Mouse (Mus musculus): Measurements from ENCODE around the gene Ncoa3.

Gene Ncoa3

DNA sequence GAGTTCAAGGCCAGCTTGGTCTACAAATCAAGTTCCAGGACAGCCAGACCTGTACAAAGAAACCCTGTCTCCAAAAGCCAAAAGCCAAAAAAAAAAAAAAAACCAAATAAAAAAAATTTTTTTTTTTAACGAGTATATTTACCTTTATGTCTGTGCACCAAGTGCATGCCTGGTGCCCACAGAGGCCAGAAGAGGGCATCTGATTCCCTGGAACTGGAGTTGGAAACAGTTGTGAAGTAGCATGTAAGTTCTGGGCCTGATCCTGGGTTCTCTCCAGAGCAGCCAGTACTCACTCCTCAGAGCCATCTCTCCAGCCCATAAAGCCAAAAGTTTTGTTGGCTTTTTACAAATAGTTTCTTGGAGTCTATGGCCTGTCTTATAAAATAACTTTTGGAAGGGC lies 10.6 kb downstream of the Ncoa3 start:
- no peak for DNase-seq

DNA sequence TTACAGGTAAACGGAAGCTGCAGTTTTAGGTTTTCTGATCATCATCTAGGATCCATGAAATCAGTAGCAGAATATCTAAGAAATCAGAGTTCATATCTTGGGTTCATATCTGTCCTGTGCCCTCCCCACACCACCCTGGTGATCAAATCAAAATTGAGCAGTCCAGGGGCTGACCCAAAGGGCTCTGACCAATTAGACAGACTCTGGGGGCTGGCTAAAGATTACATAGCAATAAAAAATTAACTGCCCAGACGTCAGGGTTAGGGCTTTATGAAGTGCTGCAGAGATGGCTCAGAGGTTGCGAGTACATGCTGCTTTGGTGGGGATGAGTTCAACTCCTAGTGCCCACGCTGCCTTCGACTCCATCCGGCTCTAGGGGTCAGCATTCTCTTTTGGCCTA lies 14.6 kb downstream of the Ncoa3 start:
- no peak for DNase-seq

- no peak for DNase-seq
Observed at GRCm38 (mm10) chr2:166008558-166009392, 16.3 kb downstream of the Ncoa3 start.

DNA sequence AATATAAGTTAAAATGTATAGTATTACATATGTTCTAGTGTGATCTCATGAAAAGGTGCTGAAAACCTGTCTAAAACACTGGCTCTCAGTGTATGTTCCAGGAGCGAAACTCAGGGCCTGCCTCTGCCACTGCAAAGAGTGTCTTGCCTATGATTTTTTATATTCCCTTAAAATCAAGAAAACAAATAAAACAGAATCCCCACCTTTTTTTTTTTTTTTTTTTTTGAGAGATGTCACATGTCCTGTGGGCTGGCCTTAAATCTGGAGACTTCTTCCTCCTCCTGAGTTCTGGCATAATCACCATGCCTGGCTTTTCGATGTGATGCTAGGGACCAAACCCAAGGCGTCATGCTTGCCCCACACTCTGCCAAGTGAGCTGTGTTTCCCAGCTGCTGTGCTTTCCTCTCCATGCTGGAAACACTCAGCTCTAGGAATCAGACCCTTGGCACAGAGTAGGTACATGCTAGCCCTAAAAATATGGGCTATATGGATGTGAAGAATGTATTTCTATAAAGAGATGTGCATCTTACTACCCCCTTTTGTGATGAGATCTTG lies 17.0 kb downstream of the Ncoa3 start:
- peak; percentile 48 for DNase-seq

- DNase-seq, result no peak
Observed at GRCm38 (mm10) chr2:166010321-166010720, 17.9 kb downstream of the Ncoa3 start.

DNA sequence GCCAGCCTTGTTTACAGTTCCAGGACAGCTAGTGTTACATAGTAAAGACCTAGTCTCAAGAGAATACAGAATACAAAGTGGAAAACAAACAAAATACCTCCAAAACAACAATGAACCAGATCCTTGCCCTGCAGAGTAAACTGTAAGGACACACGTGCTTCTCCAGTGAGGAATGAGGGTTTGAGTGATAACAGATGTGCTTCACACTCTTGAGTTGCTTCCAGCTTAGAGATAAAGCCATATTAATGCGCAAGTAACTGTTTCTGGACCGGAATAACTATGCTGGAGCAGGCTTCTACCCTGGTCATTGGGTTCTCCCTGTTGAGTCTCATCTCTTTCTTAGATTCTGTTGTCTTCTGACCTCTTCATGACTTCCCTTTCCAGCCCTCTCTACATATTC lies 19.0 kb downstream of the Ncoa3 start:
- no peak for DNase-seq

- DNase-seq, result no peak
Observed at GRCm38 (mm10) chr2:166012145-166012544, 19.7 kb downstream of the Ncoa3 start.

DNA sequence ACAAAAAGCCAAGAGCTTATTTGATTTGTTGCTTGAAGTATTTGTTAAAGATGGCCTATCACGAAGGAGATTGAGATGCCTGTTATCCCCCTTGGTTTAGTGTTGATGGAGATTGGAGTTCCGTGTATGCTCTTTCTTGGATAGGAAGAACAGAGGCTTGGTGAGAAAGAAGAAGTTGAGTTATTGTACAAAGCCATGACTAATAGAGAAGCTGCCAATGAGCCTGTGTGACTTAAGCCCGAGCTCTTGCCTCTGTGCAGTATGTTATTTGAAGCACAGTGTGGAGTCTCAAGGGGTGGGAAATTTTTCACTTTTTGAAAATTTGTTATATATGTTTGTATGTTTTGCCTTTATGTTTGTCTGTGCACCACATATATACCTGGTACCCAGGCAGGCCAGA lies 26.3 kb downstream of the Ncoa3 start:
- no peak for DNase-seq

GRCm38 (mm10) chr2:166020026-166020425 lies 27.6 kb downstream of the Ncoa3 start:
- no peak for DNase-seq

DNA sequence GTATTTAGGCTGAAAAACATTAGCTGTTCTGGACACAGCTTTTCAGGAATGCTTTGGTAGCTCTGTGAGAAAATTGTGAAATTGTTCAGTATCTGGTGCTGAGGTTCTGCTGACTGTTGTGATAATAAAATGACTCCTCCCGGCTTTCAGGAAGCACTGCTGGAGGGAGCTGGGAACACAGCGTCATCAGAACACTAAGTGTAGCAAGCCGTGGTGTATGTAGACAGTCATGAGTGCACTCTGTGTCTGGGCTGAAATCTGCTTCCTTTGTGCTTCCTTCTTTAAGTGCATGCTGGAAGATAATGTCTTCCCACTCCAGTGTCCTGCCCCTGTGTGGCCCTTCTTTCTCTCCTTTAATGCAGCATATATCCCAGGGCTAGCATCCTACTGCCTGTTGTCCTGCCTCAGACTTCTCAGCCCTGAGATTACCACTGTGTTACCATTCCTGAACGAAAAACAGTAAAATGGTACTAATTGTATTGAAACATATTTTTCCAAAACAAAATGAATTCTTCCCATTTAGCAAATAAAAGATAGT lies 28.7 kb downstream of the Ncoa3 start:
- DNase-seq, result no peak

- no peak for DNase-seq
Observed at GRCm38 (mm10) chr2:166021642-166022041, 29.2 kb downstream of the Ncoa3 start.

GRCm38 (mm10) chr2:166022327-166022726 lies 29.9 kb downstream of the Ncoa3 start:
- no peak for DNase-seq

DNA sequence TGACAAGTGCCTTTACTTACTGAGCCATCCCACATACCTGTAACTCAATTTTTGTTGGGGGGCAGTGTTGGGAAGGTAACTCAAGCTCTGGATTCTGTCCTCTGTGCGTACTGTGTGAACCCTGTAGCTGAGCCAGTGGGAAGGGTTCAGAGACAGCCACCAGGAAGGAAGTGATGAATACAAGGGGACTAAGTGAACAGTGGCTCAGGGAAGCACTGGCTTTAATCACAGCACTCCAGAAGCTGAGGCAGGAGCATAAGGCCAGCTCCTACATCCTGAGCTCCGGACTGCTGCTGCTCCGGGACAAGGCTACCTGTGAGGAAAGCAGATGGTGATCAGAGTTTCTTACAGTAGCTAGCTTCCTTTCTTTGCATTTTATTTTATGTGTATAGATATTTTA lies 31.6 kb downstream of the Ncoa3 start:
- DNase-seq, result no peak

- no peak for DNase-seq
Observed at GRCm38 (mm10) chr2:166024621-166025020, 32.2 kb downstream of the Ncoa3 start.

GRCm38 (mm10) chr2:166025943-166026342 lies 33.5 kb downstream of the Ncoa3 start:
- no peak for DNase-seq

DNA sequence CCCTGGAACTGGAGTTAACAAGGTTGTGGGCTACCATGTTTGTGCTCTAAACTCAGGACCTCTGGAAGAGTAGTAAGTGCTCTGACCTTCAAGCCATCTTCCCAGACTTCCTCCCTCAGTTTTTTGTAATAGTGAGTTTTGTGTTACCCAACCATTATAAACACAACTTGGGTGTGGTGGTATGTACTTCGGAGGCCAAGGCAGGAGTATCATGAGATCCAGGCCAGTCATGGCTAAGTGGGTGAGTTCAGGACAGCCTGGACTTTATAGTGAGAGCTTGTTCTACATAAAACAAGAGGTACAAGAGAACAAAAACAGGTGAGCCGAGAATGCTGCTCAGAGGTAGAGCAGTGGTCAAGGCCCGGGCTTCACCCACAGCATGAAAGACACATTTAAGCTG lies 35.4 kb downstream of the Ncoa3 start:
- DNase-seq, result no peak

- DNase-seq, result no peak
Observed at GRCm38 (mm10) chr2:166029232-166029631, 36.8 kb downstream of the Ncoa3 start.

GRCm38 (mm10) chr2:166030256-166030995 lies 38.0 kb downstream of the Ncoa3 start:
- no peak for DNase-seq

GRCm38 (mm10) chr2:166031120-166031929 lies 38.9 kb downstream of the Ncoa3 start:
- no peak for DNase-seq

DNA sequence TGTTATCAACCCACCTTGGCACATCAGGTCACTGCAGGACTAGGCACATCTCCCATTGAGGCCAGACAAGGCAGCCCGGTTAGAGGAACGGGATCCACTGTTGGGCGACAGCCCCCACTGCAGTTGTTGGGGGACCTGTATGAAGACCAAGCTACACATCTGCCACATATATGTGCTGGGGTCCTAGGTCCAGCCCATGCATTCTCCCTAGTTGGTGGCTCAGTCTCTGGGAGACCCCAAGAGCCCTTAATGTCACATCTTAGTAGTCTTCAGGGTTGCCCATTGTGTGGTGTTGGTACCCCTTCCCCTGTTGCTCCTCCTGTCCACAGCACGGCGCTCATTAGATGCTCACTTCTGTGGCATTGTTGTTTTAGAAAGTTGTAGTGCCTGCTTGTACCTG lies 40.2 kb downstream of the Ncoa3 start:
- no peak for DNase-seq

DNA sequence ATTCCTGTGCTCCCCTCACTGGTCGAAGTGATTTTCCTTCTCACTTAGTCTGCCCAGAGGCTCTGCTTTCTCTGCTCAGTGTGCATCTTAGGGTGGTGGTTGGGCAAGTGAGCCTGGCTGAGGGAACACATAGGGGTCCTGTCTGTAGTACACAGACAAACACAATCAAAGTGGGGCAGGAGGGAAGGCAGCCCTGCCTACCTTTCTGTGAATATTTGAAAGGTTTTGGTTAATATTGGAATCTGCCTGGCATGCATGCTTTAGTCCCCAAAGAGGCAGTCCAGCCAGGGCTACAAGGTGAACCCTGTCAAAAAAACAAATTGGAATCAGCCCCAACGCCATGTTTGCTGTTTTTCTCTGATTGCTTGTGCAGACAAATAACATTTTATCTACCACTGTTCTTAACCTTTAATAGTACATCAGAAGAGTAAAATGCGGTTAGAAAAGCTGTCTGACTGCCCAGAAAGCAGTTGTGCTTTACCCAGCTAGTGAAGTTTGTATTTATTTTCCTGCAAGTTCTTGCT lies 42.6 kb downstream of the Ncoa3 start:
- no peak for DNase-seq

DNA sequence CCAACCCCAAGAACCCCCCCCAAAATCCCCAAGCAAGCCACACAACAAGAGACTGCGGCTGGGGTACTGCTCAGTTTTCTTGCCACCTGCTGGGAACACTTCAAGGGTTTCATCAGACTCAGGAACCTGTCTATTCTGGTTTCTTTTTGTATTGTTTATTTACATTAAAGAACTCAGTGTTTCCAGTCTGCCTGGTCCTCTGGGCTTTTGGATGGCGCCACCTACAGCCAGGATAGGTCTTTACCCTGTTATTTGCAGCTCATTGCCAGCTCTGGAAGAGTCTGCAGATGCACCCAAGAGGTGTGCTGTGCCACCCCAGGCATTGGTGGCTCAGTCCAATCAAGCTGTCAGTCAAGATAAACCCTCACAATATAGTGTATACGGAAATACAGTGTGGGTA lies 43.3 kb downstream of the Ncoa3 start:
- DNase-seq, result peak; percentile 25

DNA sequence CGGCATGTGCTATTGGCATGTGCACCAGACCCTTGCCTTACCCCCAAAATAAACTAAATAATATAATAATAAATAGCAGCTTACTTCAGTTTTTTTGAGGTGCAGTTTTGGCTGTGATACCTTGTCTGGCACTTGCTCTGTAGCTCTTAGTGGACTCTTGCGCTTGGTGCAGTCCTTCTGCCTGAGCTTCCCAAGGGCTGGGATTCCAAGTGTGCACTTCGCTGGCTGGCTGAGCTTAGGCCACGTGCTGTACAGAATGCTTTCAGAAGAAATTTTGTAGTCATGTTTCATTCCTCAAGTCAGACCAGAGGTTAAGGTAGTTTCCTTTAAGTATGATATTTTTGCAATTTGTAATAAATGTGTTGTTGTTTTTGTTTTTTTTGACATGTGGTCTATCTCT lies 47.2 kb downstream of the Ncoa3 start:
- DNase-seq, result no peak

Data from cerebellum, adult 9-10 months (tissue).